Comparison of ENCODE assay signal across 24 mouse cellular contexts in the genomic region with DNA sequence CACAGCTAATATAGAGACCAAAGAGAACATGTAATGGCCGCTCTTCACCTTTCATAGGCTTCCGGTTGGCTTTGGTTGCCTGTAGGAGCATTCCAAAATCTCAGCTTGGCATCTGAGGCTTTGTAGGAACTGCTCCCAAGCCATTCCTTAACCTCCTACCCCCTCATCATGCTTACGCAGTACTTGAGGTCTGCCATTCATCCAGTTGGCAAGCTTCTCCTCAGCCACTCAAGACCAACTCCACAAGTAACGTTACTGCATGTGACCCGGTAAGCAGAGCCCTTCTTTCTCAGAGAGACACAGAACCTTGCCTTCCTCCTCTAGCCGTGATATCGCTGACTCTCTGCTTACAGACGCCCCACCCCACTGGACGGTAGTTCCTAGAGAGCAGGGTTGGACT.
DNase-seq lines count a peak whose midpoint lies in the region; ATAC-seq and TF ChIP-seq lines count a peak whose summit lies in the region.
"Had no signal": no experiment of that assay in that cellular context is flagged by ENCODE, and none has a peak within 500 bp of the region (broad histone marks: within the 10 kb centered on the region; RNA-seq: fewer than 3 reads in every experiment).

No protein-coding gene starts in this region.

- no peak overlapping the region for H3K4me3 ChIP-seq in heart, embryonic 11.5 days (ENCODE audit: low read depth, low read length)
- H3K4me3 ChIP-seq in lung, adult 2 months (replicated peaks; ENCODE audit: extremely low read depth, low read depth, low read length) = no peak overlapping the region
- H3K4me3 ChIP-seq in midbrain, embryonic 10.5 days = no peak overlapping the region
- H3K4me3 ChIP-seq: embryonic facial prominence, embryonic 10.5 days; embryonic facial prominence, embryonic 12.5 days; forebrain, embryonic 13.5 days had no signal

- H3K27ac ChIP-seq in heart, embryonic 11.5 days (ENCODE audit: low read depth, low read length) = no peak overlapping the region
- H3K27ac ChIP-seq in midbrain, embryonic 10.5 days (replicated peaks) = no peak overlapping the region
- H3K27ac ChIP-seq: embryonic facial prominence, embryonic 10.5 days; embryonic facial prominence, embryonic 12.5 days; forebrain, embryonic 13.5 days had no signal

- no peaks in the 10 kb centered on the region for H3K9me3 ChIP-seq in heart, embryonic 11.5 days (replicated peaks; ENCODE audit: control insufficient read depth, low read length)
- no peaks in the 10 kb centered on the region for H3K9me3 ChIP-seq in midbrain, embryonic 10.5 days (replicated peaks)
- H3K9me3 ChIP-seq: embryonic facial prominence, embryonic 10.5 days; embryonic facial prominence, embryonic 12.5 days; forebrain, embryonic 13.5 days; G1E had no signal

- TF ChIP-seq CTCF in lung, adult 2 months (IDR thresholded peaks at IDR 0.05; ENCODE audit: insufficient read depth, low read length) = no peak

- peak; percentile 85 for DNase-seq in heart, adult 11 months
- peak; percentile 29 for DNase-seq in lung, adult 2 months
- DNase-seq in lung, postnatal 10 days = peak; percentile 16
- peak; percentile 62 for DNase-seq in lung, postnatal 36 days
- no peak for DNase-seq in gastrocnemius, adult 8-10 months (ENCODE audit: low spot score in 2 of 2)
- DNase-seq in midbrain, embryonic 10.5 days (ENCODE audit: low spot score) = no peak
- DNase-seq: adrenal gland, adult 8-10 months; adrenal gland, postnatal 14 days; adrenal gland, postnatal 36 days; B cell, adult 2 months; cerebellum, adult 11-12 months; cerebellum, adult 2 months; cerebellum, adult 9-10 months; cerebellum, postnatal 10 days; cerebellum, postnatal 25 days had no signal

- WGBS in heart, embryonic 11.5 days (ENCODE audit: insufficient replicate concordance) = 78% methylated on average over 9 of the region's 9 CpGs
- whole genome bisulfite sequencing in lung, adult 2 months = 66% methylated on average over 9 of the region's 9 CpGs
- WGBS in midbrain, embryonic 10.5 days = 95% methylated on average over 9 of the region's 9 CpGs

- no peaks in the 10 kb centered on the region for H3K4me1 ChIP-seq in heart, embryonic 11.5 days (ENCODE audit: control insufficient read depth, insufficient read depth, low read length)
- H3K4me1 ChIP-seq in lung, adult 2 months (ENCODE audit: control insufficient read depth, insufficient read depth, low read length) = no peaks in the 10 kb centered on the region
- peaks cover 10% of the 10 kb centered on the region; the same call in 1 of the 2 replicates for H3K4me1 ChIP-seq in midbrain, embryonic 10.5 days
- H3K4me1 ChIP-seq: embryonic facial prominence, embryonic 10.5 days; embryonic facial prominence, embryonic 12.5 days had no signal

- H3K27me3 ChIP-seq in heart, embryonic 11.5 days (ENCODE audit: control insufficient read depth, insufficient read depth, low read length) = no peaks in the 10 kb centered on the region
- no peaks in the 10 kb centered on the region for H3K27me3 ChIP-seq in midbrain, embryonic 10.5 days (ENCODE audit: low read depth, poor library complexity, severe bottlenecking)
- H3K27me3 ChIP-seq: CH12.LX; embryonic facial prominence, embryonic 12.5 days; forebrain, embryonic 13.5 days had no signal

- H3K9ac ChIP-seq in heart, embryonic 11.5 days (ENCODE audit: low read depth, low read length) = no peak overlapping the region
- H3K9ac ChIP-seq: embryonic facial prominence, embryonic 12.5 days; forebrain, embryonic 13.5 days had no signal

- ATAC-seq in heart, embryonic 11.5 days (replicated peaks; ENCODE audit: insufficient number of reproducible peaks, low FRiP score, low TSS enrichment) = no peak
- ATAC-seq: activated CD4-positive, CD25-positive, alpha-beta regulatory T cell, adult 4 months; CD4-positive, CD25-positive, alpha-beta regulatory T cell, adult 4 months; forebrain, embryonic 13.5 days; Patski had no signal

- TF ChIP-seq POLR2A in lung, adult 2 months (IDR thresholded peaks at IDR 0.05; ENCODE audit: borderline replicate concordance, extremely low read depth, low read depth, low read length) = no peak

- H3K36me3 ChIP-seq in heart, embryonic 11.5 days (ENCODE audit: control insufficient read depth, insufficient read depth, low read length) = no peaks in the 10 kb centered on the region
- H3K36me3 ChIP-seq in midbrain, embryonic 10.5 days = no peaks in the 10 kb centered on the region
- H3K36me3 ChIP-seq: embryonic facial prominence, embryonic 10.5 days; embryonic facial prominence, embryonic 12.5 days; G1E had no signal

- H3K4me2 ChIP-seq in heart, embryonic 11.5 days = no peak overlapping the region
- H3K4me2 ChIP-seq: embryonic facial prominence, embryonic 12.5 days; forebrain, embryonic 13.5 days had no signal

Comparison
In these comparisons a context has a peak if more than half of its experiments do, and no peak if none do; other contexts are left out.
1. DNase-seq: peak in heart, adult 11 months (single experiment), lung, adult 2 months (single experiment), lung, postnatal 10 days (single experiment) and lung, postnatal 36 days (single experiment); none in gastrocnemius, adult 8-10 months (0 of 2) and midbrain, embryonic 10.5 days (single experiment).